Comparison of ENCODE assay signal across 8 mouse cellular contexts in the genomic region with DNA sequence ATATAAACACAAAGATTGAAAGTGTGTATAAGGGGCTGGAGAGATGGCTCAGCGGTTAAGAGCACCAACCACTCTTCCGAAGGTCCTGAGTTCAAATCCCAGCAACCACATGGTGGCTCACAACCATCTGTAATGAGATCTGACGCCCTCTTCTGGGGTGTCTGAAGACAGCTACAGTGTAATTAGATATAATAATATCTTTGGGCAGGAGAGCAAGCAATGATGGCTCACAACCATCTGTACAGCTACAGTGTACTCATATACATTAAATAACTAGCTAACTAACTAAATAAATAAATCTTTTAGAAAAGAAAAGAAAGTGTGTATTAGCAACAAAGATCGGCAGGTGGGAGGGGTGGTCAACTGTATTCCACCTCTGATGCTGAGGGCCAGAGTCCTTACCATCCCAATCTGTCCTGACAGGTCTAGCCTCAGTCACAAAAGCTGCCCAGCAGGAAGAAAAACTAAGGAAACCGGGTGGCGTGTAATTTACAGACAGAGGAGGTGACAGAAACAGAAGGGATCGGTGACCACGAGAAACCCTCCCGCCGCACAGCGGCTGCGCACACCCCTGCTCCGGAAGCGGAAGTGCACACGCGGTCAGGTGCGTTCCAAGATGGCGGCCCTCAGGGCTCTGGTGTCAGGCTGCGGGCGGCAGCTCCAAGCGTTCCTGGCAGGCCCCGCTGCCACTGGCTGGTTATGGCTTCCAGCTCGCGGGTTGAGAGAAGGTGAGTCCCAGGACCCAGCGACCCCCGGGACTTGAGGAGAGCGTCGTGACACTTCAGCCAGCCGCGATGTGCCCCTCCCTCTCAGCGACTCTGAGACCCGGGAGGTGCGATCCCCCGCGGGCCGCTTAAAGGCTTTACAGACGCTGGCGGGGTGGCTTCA. TPM values are rescaled to one million over a fixed set of nuclear protein-coding genes. Genes with fewer than 3 reads are reported as not detected.
A peak's percentile ranks its signal among the peaks of the same experiment; 100 is the strongest.
DNase-seq lines count a peak whose midpoint lies in the region; ATAC-seq and TF ChIP-seq lines count a peak whose summit lies in the region.

Gene Mrps18a, plus strand, starts transcription at position 585 of the 888 bp plus-strand sequence.

- WGBS in forebrain, embryonic 13.5 days: 6% methylated on average over 38 of the region's 38 CpGs
- 6% methylated on average over 37 of the region's 38 CpGs for WGBS in neural tube, embryonic 15.5 days

- intact Hi-C loops in heart, postnatal 10 days (cut with DNase I): no loop called here

- H3K4me1 ChIP-seq in E14TG2a.4 (replicated peaks; ENCODE audit: low read depth, low read length): peaks cover 34% of the 10 kb centered on the region
- H3K4me1 ChIP-seq in forebrain, embryonic 13.5 days: peaks cover 11% of the 10 kb centered on the region
- H3K4me1 ChIP-seq in neural tube, embryonic 15.5 days: peaks cover 20% of the 10 kb centered on the region

- DNase-seq in c-Kit-positive CD71-positive TER-119-positive erythroid progenitor cells, embryonic 14.5 days (ENCODE audit: low spot score): peak; percentile 76
- DNase-seq in heart, postnatal 10 days: peak; percentile 85 to 92
- peak; percentile 86 for DNase-seq in layer of hippocampus, adult 11-12 months (ENCODE audit: low spot score)
- DNase-seq in lung, adult 18-20 months: peak; percentile 80 to 85
- DNase-seq in testis, postnatal 14 days (ENCODE audit: low spot score): peak; percentile 86

- H3K9ac ChIP-seq in forebrain, embryonic 13.5 days: peak within 1 kb of the TSS; percentile 67
- peak within 1 kb of the TSS; percentile 71 for H3K9ac ChIP-seq in neural tube, embryonic 15.5 days (replicated peaks)

- peak; percentile 99 for ATAC-seq in forebrain, embryonic 13.5 days
- ATAC-seq in neural tube, embryonic 15.5 days (ENCODE audit: low FRiP score): peak; percentile 97

- H3K27me3 ChIP-seq in E14TG2a.4 (ENCODE audit: insufficient read depth, low read length): no peaks in the 10 kb centered on the region
- H3K27me3 ChIP-seq in forebrain, embryonic 13.5 days: peaks cover 20% of the 10 kb centered on the region
- peaks cover 5% of the 10 kb centered on the region for H3K27me3 ChIP-seq in neural tube, embryonic 15.5 days (replicated peaks)

- H3K4me3 ChIP-seq in E14TG2a.4 (replicated peaks; ENCODE audit: low read length): peak within 1 kb of the TSS; percentile 94
- peak within 1 kb of the TSS; percentile 63 for H3K4me3 ChIP-seq in forebrain, embryonic 13.5 days
- H3K4me3 ChIP-seq in neural tube, embryonic 15.5 days (replicated peaks): peak within 1 kb of the TSS; percentile 77

- peak within 1 kb of the TSS; percentile 77 for H3K4me2 ChIP-seq in forebrain, embryonic 13.5 days
- H3K4me2 ChIP-seq in neural tube, embryonic 15.5 days: peak within 1 kb of the TSS; percentile 65

- no peaks in the 10 kb centered on the region for H3K9me3 ChIP-seq in E14TG2a.4 (ENCODE audit: low read length)
- H3K9me3 ChIP-seq in forebrain, embryonic 13.5 days (replicated peaks): no peaks in the 10 kb centered on the region
- H3K9me3 ChIP-seq in neural tube, embryonic 15.5 days (replicated peaks): no peaks in the 10 kb centered on the region

- H3K36me3 ChIP-seq in E14TG2a.4 (ENCODE audit: insufficient read depth, low read length): peaks cover 32% of the 10 kb centered on the region
- peaks cover 5% of the 10 kb centered on the region for H3K36me3 ChIP-seq in forebrain, embryonic 13.5 days (ENCODE audit: poor library complexity, severe bottlenecking)
- no peaks in the 10 kb centered on the region for H3K36me3 ChIP-seq in neural tube, embryonic 15.5 days

- peak within 1 kb of the TSS; percentile 71 for H3K27ac ChIP-seq in forebrain, embryonic 13.5 days
- peak within 1 kb of the TSS; percentile 87 for H3K27ac ChIP-seq in neural tube, embryonic 15.5 days (replicated peaks)

- no peak for TF ChIP-seq CTCF in E14TG2a.4 (conservative IDR thresholded peaks at IDR 0.05; ENCODE audit: low read length)

RNA-seq across cellular contexts. Expression of gene Mrps18a, which starts in this region (rescaled TPM):
- polyA plus RNA-seq in forebrain, embryonic 13.5 days (2015; fragmentation: Nextera tagmentation; extraction: Ambion mirVana): 136 and 137 TPM in 2 replicates
- total RNA-seq in heart, postnatal 10 days (2021): 100 to 1,000 TPM; 121 to 129 TPM
- polyA plus RNA-seq in neural tube, embryonic 15.5 days (2015; fragmentation: Nextera tagmentation; extraction: Ambion mirVana): 150 and 154 TPM in 2 replicates

Comparison
In these comparisons a context has a peak if more than half of its experiments do, and no peak if none do; other contexts are left out.
1. Peak in every context shown above with its lines: DNase-seq, ATAC-seq, H3K4me3 ChIP-seq and H3K27ac ChIP-seq.